Mouse (Mus musculus): ENCODE results near the gene Ctla4. TPM values are rescaled to one million over a fixed set of nuclear protein-coding genes. Genes with fewer than 3 reads are reported as not detected.

Gene Ctla4
- total RNA-seq, 2 experiments from 2014 or later = not detected

GRCm38 (mm10) chr1:60909746-60910145 lies 22.9 kb downstream of the Ctla4 start:
- H3K27ac ChIP-seq = no peak overlapping the region
- no peak for DNase-seq (ENCODE audit: low spot score in 2 of 2)
- H3K4me3 ChIP-seq = no peak overlapping the region
- no peak for TF ChIP-seq CTCF (conservative IDR thresholded peaks at IDR 0.05)

GRCm38 (mm10) chr1:60910796-60911195 lies 24.0 kb downstream of the Ctla4 start:
- Histone ChIP-seq H3K4me3 (no peak overlapping the region), H3K27ac (no peak overlapping the region)
- no peak for DNase-seq (ENCODE audit: low spot score in 2 of 2)
- TF ChIP-seq CTCF (conservative IDR thresholded peaks at IDR 0.05) = no peak

DNA sequence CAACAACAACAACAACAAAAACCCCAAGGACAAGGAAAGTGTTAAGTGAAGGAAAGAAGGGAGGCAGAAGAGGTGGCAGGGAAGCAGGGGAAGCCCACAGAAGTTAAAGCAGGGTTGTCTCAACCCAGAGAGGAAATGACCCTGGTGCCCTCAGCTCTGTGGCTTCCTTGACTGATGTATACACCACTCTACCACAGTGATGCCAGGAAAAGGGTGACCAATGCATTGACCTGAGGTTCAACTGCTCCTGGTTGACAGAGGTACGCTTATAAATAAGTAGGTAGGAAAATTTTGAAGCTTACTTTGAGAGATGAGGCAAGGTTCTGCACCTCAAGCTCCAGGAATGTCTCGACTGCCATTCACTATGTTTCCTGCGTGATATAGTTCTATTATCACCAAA lies 24.8 kb downstream of the Ctla4 start:
- H3K4me3 ChIP-seq = no peak overlapping the region
- H3K27ac ChIP-seq = no peak overlapping the region
- no peak for TF ChIP-seq CTCF (conservative IDR thresholded peaks at IDR 0.05)
- DNase-seq (ENCODE audit: low spot score in 2 of 2) = no peak

GRCm38 (mm10) chr1:60913305-60913704 lies 26.5 kb downstream of the Ctla4 start:
- no peak for DNase-seq (ENCODE audit: low spot score in 2 of 2)
- no peak for TF ChIP-seq CTCF (conservative IDR thresholded peaks at IDR 0.05)
- no peak overlapping the region for H3K4me3 ChIP-seq
- H3K27ac ChIP-seq = no peak overlapping the region

DNA sequence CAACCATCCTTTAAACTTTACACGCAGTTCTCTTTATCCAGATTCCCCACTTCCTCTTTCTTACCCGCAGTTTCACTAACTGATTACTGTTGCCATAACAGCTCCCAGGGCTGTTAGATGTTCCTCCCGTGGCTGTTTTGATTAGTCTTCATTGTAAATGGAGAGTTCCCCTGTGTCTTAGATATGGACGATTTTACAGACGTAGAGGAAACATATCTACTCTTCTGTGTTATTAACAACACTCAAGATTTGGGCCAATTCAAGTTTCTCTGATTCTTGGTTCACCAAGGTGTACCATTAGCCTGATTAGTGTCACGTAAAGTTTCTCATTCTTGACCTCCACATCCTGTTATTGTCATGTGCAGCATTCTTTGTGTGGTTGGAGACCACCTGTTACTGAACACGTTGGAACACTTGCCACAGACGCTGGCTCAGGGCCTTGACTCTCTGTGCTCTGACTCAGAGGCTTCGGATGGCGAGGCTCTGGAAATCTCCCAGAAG lies 29.5 kb downstream of the Ctla4 start:
- DNase-seq (ENCODE audit: low spot score in 2 of 2) = no peak
- TF ChIP-seq CTCF (conservative IDR thresholded peaks at IDR 0.05) = no peak
- H3K27ac ChIP-seq = no peak overlapping the region

GRCm38 (mm10) chr1:60920493-60921355 lies 33.9 kb downstream of the Ctla4 start:
- no peak for TF ChIP-seq CTCF (conservative IDR thresholded peaks at IDR 0.05)
- no peak for DNase-seq (ENCODE audit: low spot score in 2 of 2)
- H3K27ac ChIP-seq = peak overlapping the region; percentile 64
- no peak overlapping the region for H3K4me3 ChIP-seq

More for the DNA sequence above, 29.5 kb downstream of the Ctla4 start:
- no peak overlapping the region for H3K4me3 ChIP-seq

DNA sequence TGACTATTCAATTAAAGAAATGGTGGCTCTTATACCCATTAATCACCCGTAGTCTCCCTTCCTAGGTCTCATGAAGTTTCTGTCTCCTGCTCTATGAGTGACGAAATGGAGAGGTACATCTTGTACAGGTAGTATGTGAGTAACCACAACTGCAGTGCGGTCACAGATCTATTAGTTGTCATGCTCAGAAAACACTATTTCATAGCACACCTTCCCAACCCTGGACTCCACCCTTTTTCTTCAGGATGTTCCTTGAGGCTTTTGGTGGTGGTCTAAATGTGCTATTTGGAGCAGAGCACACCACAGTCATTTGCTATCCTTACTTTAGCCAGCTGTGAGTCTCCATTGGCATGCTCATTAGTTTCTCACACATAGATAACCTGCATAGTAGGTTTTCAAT lies 42.2 kb downstream of the Ctla4 start:
- H3K27ac ChIP-seq = no peak overlapping the region
- TF ChIP-seq CTCF (conservative IDR thresholded peaks at IDR 0.05) = no peak
- H3K4me3 ChIP-seq = no peak overlapping the region
- no peak for DNase-seq (ENCODE audit: low spot score in 2 of 2)

DNA sequence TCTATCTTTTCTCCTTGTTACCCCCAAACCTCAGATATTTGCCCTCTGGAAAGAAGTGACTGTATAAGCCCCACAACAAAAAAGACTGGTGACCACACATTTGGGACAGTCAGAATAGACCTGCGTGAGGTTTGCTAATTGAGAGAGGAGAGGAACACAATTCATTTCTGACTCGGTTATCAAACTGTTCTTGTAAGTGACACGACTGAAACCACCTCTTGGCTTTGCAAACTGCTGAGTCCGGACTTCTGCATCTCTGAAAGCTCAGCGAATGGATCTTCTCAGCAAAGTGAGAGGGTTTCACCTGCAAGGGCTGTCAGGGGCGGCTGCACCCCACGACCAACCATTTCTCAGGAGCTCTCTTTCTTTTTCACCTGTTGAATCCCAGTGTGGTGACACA lies 43.6 kb downstream of the Ctla4 start:
- no peak overlapping the region for H3K4me3 ChIP-seq
- no peak for TF ChIP-seq CTCF (conservative IDR thresholded peaks at IDR 0.05)
- H3K27ac ChIP-seq = no peak overlapping the region
- no peak for DNase-seq (ENCODE audit: low spot score in 2 of 2)

DNA sequence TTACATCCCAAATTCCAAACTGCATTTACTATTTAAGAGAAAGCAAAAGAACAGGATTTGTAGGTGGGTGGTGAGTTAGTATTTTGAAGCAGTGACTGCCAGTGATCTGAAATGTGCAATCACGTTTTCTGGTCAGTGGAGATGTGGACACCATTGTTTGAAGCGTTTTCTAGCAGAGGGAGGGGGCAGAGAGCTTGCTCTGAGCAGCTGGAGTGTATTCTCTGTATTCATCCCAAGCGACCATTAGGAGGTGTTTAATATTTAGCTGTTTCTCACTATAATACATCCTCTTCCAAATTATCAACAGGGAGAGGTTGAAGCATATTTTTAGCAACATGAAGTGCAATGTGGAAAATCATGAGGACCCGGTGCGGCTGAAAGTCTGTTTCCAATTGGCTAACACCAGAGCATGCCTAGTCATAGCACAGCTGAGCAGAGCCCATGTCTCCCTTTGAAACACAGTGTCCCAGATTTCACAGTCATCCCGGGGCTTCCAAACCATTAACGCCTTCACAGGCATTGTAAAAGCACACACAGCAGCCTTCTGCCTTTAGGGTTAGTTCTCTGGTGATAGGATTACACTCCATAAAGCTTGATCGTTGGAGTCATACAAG lies 49.3 kb downstream of the Ctla4 start:
- no peak for TF ChIP-seq CTCF (conservative IDR thresholded peaks at IDR 0.05)
- peak; percentile 33 to 38 for DNase-seq (ENCODE audit: low spot score in 2 of 2)
- Histone ChIP-seq H3K4me3 (no peak overlapping the region), H3K27ac (peak overlapping the region; percentile 75)

- no peak for TF ChIP-seq CTCF (conservative IDR thresholded peaks at IDR 0.05)
Observed at GRCm38 (mm10) chr1:60936963-60937711, 50.3 kb downstream of the Ctla4 start.

GRCm38 (mm10) chr1:60938256-60938655 lies 51.5 kb downstream of the Ctla4 start:
- no peak for DNase-seq (ENCODE audit: low spot score in 2 of 2)
- Histone ChIP-seq H3K4me3 (no peak overlapping the region), H3K27ac (no peak overlapping the region)
- TF ChIP-seq CTCF (conservative IDR thresholded peaks at IDR 0.05) = no peak

More at GRCm38 (mm10) chr1:60936963-60937711, 50.3 kb downstream of the Ctla4 start:
- DNase-seq (ENCODE audit: low spot score in 2 of 2) = no peak
- no peak overlapping the region for H3K4me3 ChIP-seq
- H3K27ac ChIP-seq = peak overlapping the region; percentile 75; the same call in 1 of the 2 replicates

- TF ChIP-seq CTCF (conservative IDR thresholded peaks at IDR 0.05) = no peak
- Histone ChIP-seq H3K27ac (no peak overlapping the region), H3K4me3 (no peak overlapping the region)
- DNase-seq (ENCODE audit: low spot score in 2 of 2) = no peak
Observed at GRCm38 (mm10) chr1:60938974-60939373, 52.2 kb downstream of the Ctla4 start.

DNA sequence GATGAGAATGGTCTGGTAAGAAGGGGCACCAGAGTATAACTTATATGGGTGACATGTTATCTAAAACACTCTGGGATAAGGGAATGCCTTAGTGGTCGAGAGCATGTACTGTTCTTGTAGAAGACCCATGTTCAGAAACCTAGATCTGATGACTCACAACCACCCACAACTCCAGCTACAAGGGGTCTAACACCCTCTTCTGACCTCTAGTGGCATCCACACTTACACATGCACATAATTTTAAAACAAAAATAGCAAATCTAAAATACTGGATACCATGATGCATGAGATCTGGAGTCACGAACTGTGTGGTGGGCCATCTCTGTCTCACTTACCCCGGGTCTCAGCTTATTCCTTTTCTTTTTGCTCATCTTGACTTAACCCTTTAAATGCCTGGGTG lies 53.2 kb downstream of the Ctla4 start:
- Histone ChIP-seq H3K27ac (no peak overlapping the region), H3K4me3 (no peak overlapping the region)
- no peak for TF ChIP-seq CTCF (conservative IDR thresholded peaks at IDR 0.05)
- DNase-seq (ENCODE audit: low spot score in 2 of 2) = no peak
